Mouse (Mus musculus) lung, postnatal 0 days (tissue): ENCODE measurements at regions not wholly inside any gene's neighbourhood (a gene's known extent, or its start where the extent isn't known, plus 50 kb on each side); places are given as distances from the start of the nearest gene placed in this dataset.

Experiments used
- CTCF ChIP-seq: IDR thresholded peaks from 2 replicates; pipeline ENCODE4 v1.5.1; 2016; ENCODE audit warnings: antibody characterized with exemption, mild to moderate bottlenecking
- EP300 ChIP-seq: IDR thresholded peaks from 2 replicates; pipeline ENCODE4 v1.6.1; 2016; ENCODE audit warnings: antibody characterized with exemption, mild to moderate bottlenecking, control low read depth

DNA sequence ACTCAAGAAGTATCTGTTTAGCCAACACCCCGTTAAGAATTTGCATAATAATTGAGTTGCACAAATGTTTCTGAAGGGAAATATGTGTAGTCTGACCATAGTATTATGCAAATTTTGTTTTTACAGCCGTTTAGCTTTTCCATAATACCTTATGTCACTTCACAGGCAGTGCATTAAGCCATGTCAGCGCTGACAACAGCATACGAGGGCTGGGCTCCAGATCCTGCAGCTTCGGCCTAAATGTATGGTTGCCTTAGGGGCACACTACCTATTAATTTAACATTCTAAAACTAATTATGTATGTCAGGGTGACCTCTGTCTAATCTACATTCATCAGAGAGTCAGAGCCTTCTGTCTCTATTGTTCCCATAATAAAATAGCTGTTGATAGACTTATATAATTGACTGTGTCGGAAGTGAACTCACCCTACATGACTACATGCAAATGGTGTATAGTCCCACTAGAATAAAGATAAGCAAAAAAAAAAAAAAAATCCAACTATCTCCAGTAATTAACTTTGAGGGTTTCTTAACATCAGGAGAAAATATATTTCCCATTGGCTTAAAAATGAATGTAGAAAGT lies 795.3 kb downstream of the Mat2b start:
- TF ChIP-seq CTCF: no peak
- TF ChIP-seq EP300: no peak
